Mouse (Mus musculus) embryonic fibroblast, embryonic 13.5 days (primary cell): Measurements from ENCODE around the gene Dlgap4. TPM values are rescaled to one million over a fixed set of nuclear protein-coding genes. Genes with fewer than 3 reads are reported as not detected.

Experiments used
- H3K27ac ChIP-seq: 2 replicates; pipeline ENCODE4 v1.5.1; 2012; ENCODE audit warnings: low read length, control low read depth, inconsistent platforms; ENCODE audit not compliant: insufficient read depth
- H3K4me1 ChIP-seq: 2 replicates; pipeline ENCODE4 v1.6.1; 2011; ENCODE audit warnings: low read length; ENCODE audit not compliant: control insufficient read depth, insufficient read depth
- H3K4me3 ChIP-seq: 2 replicates; pipeline ENCODE4 v1.5.1; 2011; ENCODE audit warnings: mild to moderate bottlenecking, control low read depth, low read length; ENCODE audit not compliant: insufficient read depth
- CTCF ChIP-seq: IDR thresholded peaks from 2 replicates; pipeline ENCODE4 v1.5.1; 2011; ENCODE audit warnings: mild to moderate bottlenecking, control low read depth, low read length, moderate library complexity, borderline replicate concordance; ENCODE audit not compliant: insufficient read depth
- POLR2A ChIP-seq: IDR thresholded peaks from 2 replicates; pipeline ENCODE4 v1.6.1; 2011; ENCODE audit warnings: low read depth, mild to moderate bottlenecking, control low read depth, low read length, moderate library complexity
- polyA plus RNA-seq: library from polyadenylated mRNA; stranded (reverse); fragments of >200 nt; gene quantifications from 2 replicates; pipeline ENCODE4 v1.2.4, GENCODE M21; 2011; ENCODE audit warnings: low read depth; ENCODE audit not compliant: missing spikeins, insufficient read length

The Dlgap4 gene
- polyA plus RNA-seq, 1 experiment = 58.4 TPM

GRCm38 (mm10) chr2:156627917-156628316 is 14.4 kb downstream of the Dlgap4 start:
- no peaks in the 10 kb centered on the region; the same call in 1 of the 2 replicates for H3K4me1 ChIP-seq
- no peak overlapping the region for H3K27ac ChIP-seq
- no peak overlapping the region for H3K4me3 ChIP-seq
- TF ChIP-seq CTCF = no peak
- no peak for TF ChIP-seq POLR2A

GRCm38 (mm10) chr2:156630288-156630687 is 16.8 kb downstream of the Dlgap4 start:
- H3K27ac ChIP-seq = no peak overlapping the region
- TF ChIP-seq CTCF (no peak), POLR2A (no peak)
- no peak overlapping the region for H3K4me3 ChIP-seq
- no peaks in the 10 kb centered on the region; the same call in 1 of the 2 replicates for H3K4me1 ChIP-seq

GRCm38 (mm10) chr2:156632721-156633120 is 19.2 kb downstream of the Dlgap4 start:
- no peak overlapping the region for H3K4me3 ChIP-seq
- H3K4me1 ChIP-seq = no peaks in the 10 kb centered on the region
- TF ChIP-seq POLR2A (no peak), CTCF (no peak)
- H3K27ac ChIP-seq = no peak overlapping the region

GRCm38 (mm10) chr2:156635091-156635490 is 21.6 kb downstream of the Dlgap4 start:
- TF ChIP-seq POLR2A (no peak), CTCF (no peak)
- H3K27ac ChIP-seq = no peak overlapping the region
- H3K4me1 ChIP-seq = no peaks in the 10 kb centered on the region
- no peak overlapping the region for H3K4me3 ChIP-seq

GRCm38 (mm10) chr2:156641141-156641540 is 27.6 kb downstream of the Dlgap4 start:
- Histone ChIP-seq H3K4me3 (no peak overlapping the region), H3K4me1 (no peaks in the 10 kb centered on the region), H3K27ac (no peak overlapping the region)
- no peak for TF ChIP-seq CTCF
- no peak for TF ChIP-seq POLR2A

GRCm38 (mm10) chr2:156642931-156643330 is 29.4 kb downstream of the Dlgap4 start:
- Histone ChIP-seq H3K27ac (no peak overlapping the region), H3K4me3 (no peak overlapping the region), H3K4me1 (no peaks in the 10 kb centered on the region)
- TF ChIP-seq POLR2A = no peak
- no peak for TF ChIP-seq CTCF

GRCm38 (mm10) chr2:156643406-156643805 is 29.9 kb downstream of the Dlgap4 start:
- Histone ChIP-seq H3K27ac (no peak overlapping the region), H3K4me3 (no peak overlapping the region), H3K4me1 (no peaks in the 10 kb centered on the region)
- TF ChIP-seq POLR2A (no peak), CTCF (no peak)

- TF ChIP-seq CTCF (no peak), POLR2A (no peak)
- Histone ChIP-seq H3K27ac (no peak overlapping the region), H3K4me3 (no peak overlapping the region), H3K4me1 (no peaks in the 10 kb centered on the region)
Measured at GRCm38 (mm10) chr2:156645145-156645544, 31.6 kb downstream of the Dlgap4 start.

- Histone ChIP-seq H3K4me1 (no peaks in the 10 kb centered on the region), H3K27ac (no peak overlapping the region), H3K4me3 (no peak overlapping the region)
- TF ChIP-seq POLR2A (no peak), CTCF (no peak)
Measured at GRCm38 (mm10) chr2:156646877-156647276, 33.4 kb downstream of the Dlgap4 start.

GRCm38 (mm10) chr2:156648042-156648441 is 34.5 kb downstream of the Dlgap4 start:
- H3K4me3 ChIP-seq = no peak overlapping the region
- H3K27ac ChIP-seq = no peak overlapping the region
- no peaks in the 10 kb centered on the region for H3K4me1 ChIP-seq
- no peak for TF ChIP-seq CTCF
- no peak for TF ChIP-seq POLR2A

- TF ChIP-seq CTCF = no peak
- TF ChIP-seq POLR2A = no peak
Measured at GRCm38 (mm10) chr2:156649450-156649849, 35.9 kb downstream of the Dlgap4 start.

More at GRCm38 (mm10) chr2:156649450-156649849, 35.9 kb downstream of the Dlgap4 start:
- Histone ChIP-seq H3K4me1 (no peaks in the 10 kb centered on the region), H3K27ac (no peak overlapping the region), H3K4me3 (no peak overlapping the region)
